Mouse (Mus musculus) thymus, postnatal 36 days (tissue): ENCODE data around the gene Cep68.
A peak's percentile ranks its signal among the peaks of the same experiment; 100 is the strongest.
"Not testable (repeated sequence)": the region's sequence is repeated elsewhere in the genome, so short reads cannot be mapped to it uniquely, and the experiment has no call there.

ENCODE experiments used
- DNase-seq, 2 experiments: peaks; one replicate each; pipeline ENCODE4 v3.0.0; 2022; ENCODE audit warnings: mixed read lengths in 2 of 2

Gene Cep68

DNA sequence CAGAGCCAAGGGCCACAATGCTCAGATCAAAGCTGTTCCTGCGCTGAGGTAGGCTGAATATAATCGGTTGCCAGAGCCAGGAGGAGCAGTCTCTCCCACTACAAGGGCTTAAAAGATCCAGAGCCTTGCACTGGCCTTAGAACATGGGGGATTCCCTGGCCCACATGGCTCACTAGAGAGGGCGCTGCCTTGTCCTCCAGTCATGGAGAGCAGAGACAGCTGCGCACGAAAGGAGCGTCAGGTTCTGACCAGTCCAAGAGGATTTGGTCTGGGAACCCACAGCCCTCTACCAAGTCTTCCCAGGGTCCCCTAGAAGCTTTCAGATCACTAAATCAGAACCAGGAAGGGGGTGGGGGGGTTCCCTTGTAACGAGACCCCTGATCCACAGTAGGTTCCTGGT, 7.9 kb downstream of the Cep68 start:
- DNase-seq: no peak

DNA sequence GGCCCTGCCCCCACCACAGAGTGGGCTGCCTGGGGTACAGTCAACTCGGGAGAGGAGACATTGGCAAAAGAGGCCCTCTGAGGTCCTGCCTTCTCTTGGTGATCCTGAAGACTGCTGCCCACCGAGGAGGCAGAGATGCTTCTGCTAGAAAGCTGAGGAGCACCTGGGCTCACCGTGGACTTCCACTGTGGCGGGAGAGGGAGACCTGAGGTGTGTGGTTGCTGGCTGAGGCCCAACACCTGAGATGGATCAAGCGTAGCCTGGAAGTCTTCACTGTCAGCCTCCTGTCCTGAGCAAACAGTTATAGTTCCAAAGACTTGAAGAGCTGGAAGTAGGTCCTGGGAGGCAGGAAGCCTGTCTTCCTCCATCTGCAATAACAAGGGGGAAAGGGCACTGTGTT, 8.9 kb downstream of the Cep68 start:
- DNase-seq: no peak

- no peak for DNase-seq
Measured at GRCm38 (mm10) chr11:20239279-20239861, 9.9 kb downstream of the Cep68 start.

- no peak for DNase-seq
Measured at GRCm38 (mm10) chr11:20237976-20238375, 11.3 kb downstream of the Cep68 start.

DNA sequence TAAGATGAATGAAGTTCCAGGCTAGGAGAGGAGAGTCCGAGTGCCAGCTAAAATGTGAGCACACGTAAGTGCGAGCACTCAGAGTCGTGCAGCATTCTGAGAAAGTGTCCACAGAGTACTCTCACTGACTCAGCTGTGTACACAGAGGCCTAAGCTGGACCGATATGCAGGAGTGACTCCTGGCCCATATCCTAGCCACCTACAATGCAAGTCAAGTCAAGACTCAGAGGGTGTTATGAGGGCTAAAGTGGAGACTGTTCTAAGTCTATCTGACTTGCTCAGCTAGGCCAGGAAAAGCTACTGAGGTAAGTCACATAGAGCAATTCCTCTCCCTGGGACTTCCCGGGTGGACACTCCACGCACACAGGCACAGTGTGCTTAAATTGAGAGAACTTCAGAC, 12.2 kb downstream of the Cep68 start:
- no peak for DNase-seq

- DNase-seq: peak in 1 of 2 experiments; percentile 20
Measured at GRCm38 (mm10) chr11:20234233-20234632, 15.0 kb downstream of the Cep68 start.

- DNase-seq: no peak
Measured at GRCm38 (mm10) chr11:20232016-20232755, 17.0 kb downstream of the Cep68 start.

- DNase-seq: no peak
Measured at GRCm38 (mm10) chr11:20231128-20231878, 17.9 kb downstream of the Cep68 start.

GRCm38 (mm10) chr11:20230286-20230685, 18.9 kb downstream of the Cep68 start:
- DNase-seq: no peak

GRCm38 (mm10) chr11:20229311-20229710, 19.9 kb downstream of the Cep68 start:
- DNase-seq: no peak

DNA sequence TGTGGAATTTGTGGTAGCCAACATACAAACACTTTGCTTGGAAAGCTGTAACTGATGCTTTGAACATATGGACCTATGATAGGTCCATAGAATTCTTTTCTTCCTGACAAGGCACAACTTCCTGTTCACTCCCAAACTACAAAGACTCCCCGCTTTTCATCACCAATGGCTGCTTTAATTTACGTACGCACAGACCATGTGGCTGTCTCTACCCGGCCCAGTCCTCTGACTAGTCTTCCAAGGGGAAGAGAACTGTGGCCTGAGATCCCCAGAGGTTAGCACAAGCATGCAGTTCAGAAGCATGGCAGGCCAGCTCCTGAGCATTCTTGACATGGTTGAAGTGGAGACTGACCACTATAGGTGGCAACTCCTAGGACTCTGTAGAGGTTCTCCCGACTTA, 20.6 kb downstream of the Cep68 start:
- no peak for DNase-seq

DNA sequence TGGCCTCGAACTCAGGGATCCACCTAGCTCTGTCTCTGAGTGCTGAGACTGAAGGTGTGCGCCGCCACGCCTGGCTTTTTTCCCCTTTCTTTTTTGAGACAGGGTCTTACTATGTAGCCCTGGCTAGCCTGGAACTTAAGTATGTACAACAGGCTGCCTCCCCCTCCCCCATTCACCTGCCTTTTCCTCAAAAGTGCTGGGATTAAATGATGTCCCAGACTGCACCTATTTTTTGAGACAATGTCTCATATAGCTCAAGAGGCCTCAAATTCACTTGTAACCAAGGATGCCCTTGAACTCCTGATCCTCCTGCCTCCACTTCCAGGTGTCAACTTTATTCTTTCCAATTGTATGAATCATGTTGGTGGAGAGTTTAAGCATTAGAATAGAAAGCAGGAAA, 23.3 kb downstream of the Cep68 start:
- DNase-seq: no peak

DNA sequence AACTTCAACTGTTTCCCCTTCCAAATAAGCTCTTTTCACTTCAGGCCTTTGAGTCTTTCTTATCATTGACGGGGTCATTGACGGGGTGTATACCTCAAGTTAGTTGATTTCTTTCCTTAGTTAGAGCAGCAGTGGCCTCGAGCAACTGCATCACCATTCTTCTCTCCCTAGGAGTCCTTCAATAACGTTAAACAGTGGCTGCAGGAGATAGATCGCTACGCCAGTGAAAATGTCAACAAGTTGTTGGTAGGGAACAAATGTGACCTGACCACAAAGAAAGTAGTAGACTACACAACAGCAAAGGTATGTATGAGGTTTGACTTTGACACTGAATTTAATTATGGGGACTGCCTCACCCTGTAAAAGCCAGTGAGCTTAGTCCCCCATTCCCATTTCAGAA, 25.0 kb downstream of the Cep68 start:
- DNase-seq: no peak

DNA sequence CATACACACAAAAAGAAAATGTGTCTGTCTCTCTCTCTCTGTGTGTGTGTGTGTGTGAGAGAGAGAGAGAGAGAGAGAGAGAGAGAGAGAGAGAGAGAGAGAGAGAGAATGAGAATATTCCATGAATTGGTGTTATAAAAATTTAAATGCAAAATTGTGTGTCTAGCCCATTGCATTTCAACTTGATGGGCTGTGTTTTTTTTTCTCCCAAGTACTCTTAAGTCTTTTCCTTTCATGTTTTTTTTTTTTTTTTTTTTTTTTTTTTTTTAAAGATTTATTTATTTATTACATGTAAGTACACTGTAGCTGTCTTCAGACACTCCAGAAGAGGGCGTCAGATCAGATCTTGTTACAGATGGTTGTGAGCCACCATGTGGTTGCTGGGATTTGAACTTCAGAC, 27.6 kb downstream of the Cep68 start:
- DNase-seq: not testable (repeated sequence)

DNA sequence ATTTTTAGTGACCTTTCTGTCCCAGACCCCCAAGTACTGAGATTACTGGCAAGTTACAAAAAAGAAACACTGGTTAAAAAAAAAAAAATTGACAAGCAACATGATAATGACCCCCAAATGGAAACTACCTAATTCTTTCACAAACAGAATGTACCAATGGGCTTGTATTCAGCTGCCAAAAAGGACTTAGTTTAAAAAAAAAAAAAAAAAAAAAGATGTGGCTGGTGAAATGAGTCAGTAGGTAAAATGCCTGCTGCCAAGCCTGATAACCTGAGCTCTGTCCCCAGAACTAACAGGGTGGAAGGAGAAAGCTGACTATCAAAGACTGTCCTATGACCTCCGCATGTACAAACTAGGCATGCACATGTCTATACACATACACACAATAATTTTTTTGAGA, 32.0 kb downstream of the Cep68 start:
- no peak for DNase-seq

- DNase-seq: no peak
Measured at GRCm38 (mm10) chr11:20216415-20216814, 32.8 kb downstream of the Cep68 start.

GRCm38 (mm10) chr11:20214779-20215178, 34.5 kb downstream of the Cep68 start:
- DNase-seq: peak; percentile 36 to 45

DNA sequence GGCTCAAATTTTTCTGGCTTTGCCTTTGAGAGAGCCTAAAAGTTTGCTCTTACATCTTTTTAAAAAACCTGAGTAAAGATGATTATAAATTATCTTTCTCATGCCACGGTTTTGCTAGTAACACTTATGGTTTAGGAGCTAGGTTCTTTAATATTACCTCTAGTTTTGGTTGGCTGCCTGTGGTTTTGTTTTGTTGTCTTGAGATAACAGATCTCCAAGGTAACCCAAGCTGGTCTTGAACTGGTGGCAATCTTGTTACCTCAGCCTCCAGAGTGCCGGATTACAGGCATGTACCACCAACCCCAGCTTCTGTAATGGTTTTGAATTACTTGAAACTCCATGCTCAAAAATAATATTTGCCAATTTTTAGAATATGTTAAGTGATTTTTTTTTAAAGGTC, 37.4 kb downstream of the Cep68 start:
- no peak for DNase-seq

GRCm38 (mm10) chr11:20207589-20207988, 41.6 kb downstream of the Cep68 start:
- DNase-seq: no peak

- DNase-seq: no peak
Measured at GRCm38 (mm10) chr11:20206626-20207223, 42.5 kb downstream of the Cep68 start.

DNA sequence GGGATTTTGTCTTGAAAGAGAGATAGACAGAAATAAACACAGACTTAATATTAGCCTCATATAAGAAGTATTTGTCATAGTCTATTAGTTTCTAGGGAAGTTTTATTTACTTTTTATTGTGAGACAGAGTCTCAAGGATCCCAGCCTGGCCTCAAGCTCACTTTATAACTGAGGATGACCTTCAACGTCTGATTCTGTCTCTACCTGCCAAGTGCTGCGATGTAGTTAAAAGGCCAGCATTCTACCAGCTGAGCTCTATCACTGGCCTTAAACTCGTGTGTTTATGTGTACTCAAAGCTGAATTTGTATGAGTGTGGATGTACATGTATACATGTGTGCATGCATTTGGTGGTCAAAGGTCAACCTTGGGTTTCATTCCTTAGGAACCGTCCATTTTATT, 43.7 kb downstream of the Cep68 start:
- DNase-seq: no peak

GRCm38 (mm10) chr11:20204870-20205446, 44.3 kb downstream of the Cep68 start:
- no peak for DNase-seq

GRCm38 (mm10) chr11:20204321-20204720, 44.9 kb downstream of the Cep68 start:
- DNase-seq: no peak
